Mouse (Mus musculus) ES-E14 (cell line): ENCODE measurements around the gene Peli1. TPM values are rescaled to one million over a fixed set of nuclear protein-coding genes. Genes with fewer than 3 reads are reported as not detected.

Experiments used
- DNase-seq: peaks from one replicate; pipeline ENCODE4 v3.0.0-alpha.2; 2013; ENCODE audit warnings: low read depth, low spot score
- H3K27ac ChIP-seq: 2 replicates; pipeline ENCODE4 v1.5.1; 2012; ENCODE audit warnings: low read depth, mild to moderate bottlenecking, low read length, moderate library complexity, mixed read lengths; ENCODE audit not compliant: poor library complexity, insufficient read depth, severe bottlenecking
- H3K36me3 ChIP-seq: 2 replicates; pipeline ENCODE4 v1.6.1; 2012; ENCODE audit warnings: mild to moderate bottlenecking, low read length, moderate library complexity, mixed read lengths; ENCODE audit not compliant: control insufficient read depth, poor library complexity, insufficient read depth, severe bottlenecking
- H3K4me1 ChIP-seq, 2 experiments: fragments of 150-350 bp in 1 of 2; sonication (generic) in 1 of 2; 2 replicates each; pipeline ENCODE4 v1.6.1; 2012; ENCODE audit warnings: low read length in 2 of 2, mild to moderate bottlenecking in 1 of 2, mixed read lengths in 1 of 2; ENCODE audit not compliant: control insufficient read depth in 2 of 2, insufficient read depth in 2 of 2, poor library complexity in 1 of 2
- H3K4me3 ChIP-seq, 2 experiments: fragments of 150-350 bp in 1 of 2; sonication (generic) in 1 of 2; 2 replicates each; pipeline ENCODE4 v1.5.1; 2012; ENCODE audit warnings: low read length in 2 of 2, low read depth in 1 of 2, mild to moderate bottlenecking in 1 of 2, mixed read lengths in 1 of 2; ENCODE audit not compliant: insufficient read depth in 1 of 2, poor library complexity in 1 of 2, severe bottlenecking in 1 of 2
- H3K9ac ChIP-seq: 2 replicates; pipeline ENCODE4 v1.6.1; 2012; ENCODE audit warnings: low read depth, mild to moderate bottlenecking, low read length, mixed read lengths; ENCODE audit not compliant: poor library complexity, insufficient read depth, severe bottlenecking
- H3K9me3 ChIP-seq: fragments of 150-350 bp; sonication (generic); 2 replicates; pipeline ENCODE4 v1.6.1; 2012; ENCODE audit warnings: low read depth, mild to moderate bottlenecking, low read length; ENCODE audit not compliant: control insufficient read depth, insufficient read depth
- CHD2 ChIP-seq: IDR thresholded peaks from 2 replicates; pipeline ENCODE4 v1.6.1; 2014; ENCODE audit warnings: mild to moderate bottlenecking, low read depth, low read length, inconsistent platforms
- HCFC1 ChIP-seq: IDR thresholded peaks from 2 replicates; pipeline ENCODE4 v1.6.1; 2012; ENCODE audit warnings: low read length, inconsistent platforms, borderline replicate concordance; ENCODE audit not compliant: insufficient read depth
- MAFK ChIP-seq: IDR thresholded peaks from 2 replicates; pipeline ENCODE4 v1.6.1; 2014; ENCODE audit warnings: mild to moderate bottlenecking, low read depth, low read length, inconsistent platforms; ENCODE audit not compliant: insufficient read depth
- ZC3H11A ChIP-seq: IDR thresholded peaks from 2 replicates; pipeline ENCODE4 v1.6.1; 2012; ENCODE audit warnings: low read depth, mild to moderate bottlenecking, inconsistent platforms, low read length, borderline replicate concordance
- ZNF384 ChIP-seq: IDR thresholded peaks from 2 replicates; pipeline ENCODE4 v1.6.1; 2012; ENCODE audit warnings: low read depth, low read length, inconsistent platforms
- in situ Hi-C, 2 experiments: fragments of 600-800 bp; cut with MboI; formaldehyde crosslinking; loops; one replicate each; pipeline ENCODE4 v1.15.1; 2025; ENCODE audit warnings: low sequenced_read_pairs in 2 of 2, inconsistent platforms in 1 of 2; ENCODE audit not compliant: unreplicated experiment in 2 of 2
- total RNA-seq: library from RNA; depleted of rRNA; stranded (reverse); fragments of 300-350 nt; gene quantifications from 2 replicates; pipeline ENCODE4 v1.2.3, GENCODE M21; 2012

The Peli1 gene
- total RNA-seq, 1 experiment = 17.3 TPM

GRCm38 (mm10) chr11:21088356-21088755 lies 2.7 kb upstream of the Peli1 start:
- Histone ChIP-seq H3K4me1 (peaks cover 0 to 10% of the 10 kb centered on the region in 2 experiments; a peak in 2 of 4 replicates), H3K9me3 (no peaks in the 10 kb centered on the region), H3K4me3 (no peak overlapping the region), H3K36me3 (no peaks in the 10 kb centered on the region), H3K9ac (no peak overlapping the region), H3K27ac (no peak overlapping the region)
- no peak for DNase-seq
- in situ Hi-C loops = no loop called here
- TF ChIP-seq HCFC1 (no peak), CHD2 (no peak), MAFK (no peak), ZNF384 (no peak), ZC3H11A (no peak)

GRCm38 (mm10) chr11:21089571-21089970 lies 1.5 kb upstream of the Peli1 start:
- Histone ChIP-seq H3K27ac (no peak overlapping the region), H3K36me3 (no peaks in the 10 kb centered on the region), H3K9me3 (no peaks in the 10 kb centered on the region), H3K4me1 (peaks cover 0 to 10% of the 10 kb centered on the region in 2 experiments; a peak in 2 of 4 replicates), H3K9ac (no peak overlapping the region), H3K4me3 (no peak overlapping the region)
- no peak for TF ChIP-seq MAFK
- no peak for TF ChIP-seq CHD2
- no peak for TF ChIP-seq ZNF384
- no peak for TF ChIP-seq ZC3H11A
- no peak for TF ChIP-seq HCFC1
- DNase-seq = no peak
- in situ Hi-C loops = no loop called here

GRCm38 (mm10) chr11:21091428-21092405 lies 626 bp downstream of the Peli1 start:
- in situ Hi-C loops = no loop called here
- no peaks in the 10 kb centered on the region for H3K36me3 ChIP-seq
- peak overlapping the region; percentile 87 for H3K9ac ChIP-seq
- no peak for DNase-seq
- peaks cover 0 to 10% of the 10 kb centered on the region in 2 experiments; a peak in 2 of 4 replicates for H3K4me1 ChIP-seq
- H3K9me3 ChIP-seq = no peaks in the 10 kb centered on the region
- peak overlapping the region; percentile 81 to 84 for H3K4me3 ChIP-seq
- H3K27ac ChIP-seq = peak overlapping the region; percentile 33; the same call in 1 of the 2 replicates
- TF ChIP-seq CHD2 = no peak
- TF ChIP-seq ZC3H11A = peak; percentile 7; the same call in 1 of the 2 replicates

- no peak for TF ChIP-seq CHD2
- no peak for TF ChIP-seq ZNF384
- no peak for TF ChIP-seq MAFK
- TF ChIP-seq ZC3H11A = no peak
- TF ChIP-seq HCFC1 = no peak
- Histone ChIP-seq H3K9me3 (no peaks in the 10 kb centered on the region), H3K36me3 (no peaks in the 10 kb centered on the region), H3K9ac (no peak overlapping the region), H3K27ac (no peak overlapping the region), H3K4me1 (peaks cover 0 to 10% of the 10 kb centered on the region in 2 experiments; a peak in 2 of 4 replicates), H3K4me3 (peak overlapping the region; percentile 81 to 84; a peak in 3 of 4 replicates)
- in situ Hi-C loops = no loop called here
- DNase-seq = no peak
These were observed 1.5 kb downstream of the Peli1 start for GRCm38 (mm10) chr11:21092621-21093020.
